Mouse (Mus musculus) left cerebral cortex, adult 11 months (tissue): ENCODE data around the gene Zfp273.
A peak's percentile ranks its signal among the peaks of the same experiment; 100 is the strongest.
"Not testable (repeated sequence)": the region's sequence is repeated elsewhere in the genome, so short reads cannot be mapped to it uniquely, and the experiment has no call there.

Experiments used
- DNase-seq: peaks from one replicate; pipeline ENCODE4 v3.0.0; 2022; ENCODE audit warnings: low spot score

Gene Zfp273

GRCm38 (mm10) chr13:67813710-67814660, at the start of gene Zfp273:
Zfp273 (plus strand) TSS chr13:67813740.
- DNase-seq, result peak; percentile 85

- peak; percentile 71 for DNase-seq
These were observed 34.0 kb upstream of the Zfp273 start, which contains the start of gene Zfp493 for GRCm38 (mm10) chr13:67779265-67780221. Zfp493 (plus strand) TSS chr13:67779693.

GRCm38 (mm10) chr13:67791921-67792455, 21.6 kb upstream of the Zfp273 start:
- DNase-seq, result no peak

GRCm38 (mm10) chr13:67798618-67799017, 14.9 kb upstream of the Zfp273 start:
- DNase-seq, result no peak

- not testable (repeated sequence) for DNase-seq
These were observed 14.4 kb upstream of the Zfp273 start for GRCm38 (mm10) chr13:67799151-67799550.

- DNase-seq, result no peak
These were observed 1.8 kb upstream of the Zfp273 start for GRCm38 (mm10) chr13:67811651-67812210.

- no peak for DNase-seq
These were observed 405 bp upstream of the Zfp273 start for GRCm38 (mm10) chr13:67812961-67813709.

GRCm38 (mm10) chr13:67818636-67819035, 5.1 kb downstream of the Zfp273 start:
- DNase-seq, result no peak

- DNase-seq, result peak; percentile 55
These were observed 17.4 kb downstream of the Zfp273 start, which contains the start of gene Gm10037 for GRCm38 (mm10) chr13:67830911-67831336. Gm10037 (plus strand) TSS chr13:67831106.

GRCm38 (mm10) chr13:67833137-67833536, 19.6 kb downstream of the Zfp273 start:
- DNase-seq, result not testable (repeated sequence)

GRCm38 (mm10) chr13:67843775-67844118, 30.2 kb downstream of the Zfp273 start:
- no peak for DNase-seq

GRCm38 (mm10) chr13:67844119-67844852, 30.7 kb downstream of the Zfp273 start:
- DNase-seq, result peak; percentile 31

GRCm38 (mm10) chr13:67844853-67845194, 31.3 kb downstream of the Zfp273 start:
- DNase-seq, result no peak

- DNase-seq, result no peak
These were observed 36.8 kb downstream of the Zfp273 start for GRCm38 (mm10) chr13:67850361-67850760.

GRCm38 (mm10) chr13:67853130-67853529, 39.6 kb downstream of the Zfp273 start:
- DNase-seq, result no peak

GRCm38 (mm10) chr13:67853983-67854382, 40.4 kb downstream of the Zfp273 start:
- DNase-seq, result no peak

GRCm38 (mm10) chr13:67857317-67857716, 43.8 kb downstream of the Zfp273 start:
- no peak for DNase-seq

GRCm38 (mm10) chr13:67862508-67862907, 49.0 kb downstream of the Zfp273 start:
- no peak for DNase-seq

GRCm38 (mm10) chr13:67863026-67863425, 49.5 kb downstream of the Zfp273 start, which contains the start of gene BC048507:
BC048507 (plus strand) TSS chr13:67863326.
- no peak for DNase-seq

- no peak for DNase-seq
These were observed 51.3 kb downstream of the Zfp273 start for GRCm38 (mm10) chr13:67864764-67865350.
